Mouse (Mus musculus) spleen, adult 2 months (tissue): Measurements from ENCODE around the gene Ddit4l. TPM values are rescaled to one million over a fixed set of nuclear protein-coding genes. Genes with fewer than 3 reads are reported as not detected.

Experiments
- DNase-seq, 2 experiments: peaks; one replicate each; pipeline versions ENCODE4 v3.0.0 to v3.0.0-alpha.2; 2012 to 2021; ENCODE audit warnings: low spot score in 2 of 2, low read depth in 1 of 2
- H3K27ac ChIP-seq: fragments of 200-500 bp; 2 replicates; pipeline ENCODE4 v1.5.1; 2012; ENCODE audit warnings: low read length, inconsistent platforms; ENCODE audit not compliant: insufficient read depth
- H3K27me3 ChIP-seq: fragments of 200-500 bp; 2 replicates; pipeline ENCODE4 v1.6.1; 2012; ENCODE audit warnings: mild to moderate bottlenecking, moderate library complexity, low read length, inconsistent platforms; ENCODE audit not compliant: control insufficient read depth, insufficient read depth
- H3K36me3 ChIP-seq: fragments of 200-500 bp; 2 replicates; pipeline ENCODE4 v1.6.1; 2012; ENCODE audit warnings: mild to moderate bottlenecking, low read length, inconsistent platforms; ENCODE audit not compliant: control insufficient read depth, insufficient read depth
- H3K4me1 ChIP-seq: fragments of 200-500 bp; 2 replicates; pipeline ENCODE4 v1.6.1; 2011; ENCODE audit warnings: inconsistent platforms; ENCODE audit not compliant: control insufficient read depth, insufficient read depth, insufficient read length
- H3K4me3 ChIP-seq: fragments of 200-500 bp; 2 replicates; pipeline ENCODE4 v1.5.1; 2011; ENCODE audit warnings: mild to moderate bottlenecking, inconsistent platforms; ENCODE audit not compliant: insufficient read depth, insufficient read length; ENCODE audit errors: extremely low read depth
- CTCF ChIP-seq: fragments of 200-500 bp; IDR thresholded peaks from 2 replicates; pipeline ENCODE4 v1.5.1; 2011; ENCODE audit warnings: mild to moderate bottlenecking, inconsistent platforms; ENCODE audit not compliant: insufficient read depth, insufficient read length, insufficient replicate concordance; ENCODE audit errors: extremely low read depth
- POLR2A ChIP-seq: fragments of 200-500 bp; IDR thresholded peaks from 2 replicates; pipeline ENCODE4 v1.6.1; 2011; ENCODE audit warnings: low read depth, low read length, inconsistent platforms
- WGBS: fragments of 180-500 bp; shearing (Covaris S2); methylation state at CpG from one replicate; pipeline ENCODE4 v1.1.7; 2018; 5-methylcytosine and 5-hydroxymethylcytosine counted together
- polyA plus RNA-seq: library from polyadenylated mRNA; depleted of rRNA; stranded (reverse); fragments of >200 nt; gene quantifications from 2 replicates; pipeline ENCODE4 v1.2.3, GENCODE M21; 2012

Ddit4l gene
- polyA plus RNA-seq, 1 experiment, result 0.32 TPM

GRCm38 (mm10) chr3:137625054-137625453 lies 3.6 kb downstream of the Ddit4l start:
- DNase-seq, result no peak
- WGBS, result 68% methylated on average over 5 of the region's 5 CpGs

GRCm38 (mm10) chr3:137633726-137634125 lies 12.3 kb downstream of the Ddit4l start:
- DNase-seq, result no peak
- H3K36me3 ChIP-seq, result no peaks in the 10 kb centered on the region
- H3K27me3 ChIP-seq, result no peaks in the 10 kb centered on the region
- H3K4me3 ChIP-seq, result no peak overlapping the region
- 89% methylated on average over 10 of the region's 10 CpGs for WGBS
- TF ChIP-seq CTCF (no peak), POLR2A (no peak)
- H3K27ac ChIP-seq, result no peak overlapping the region
- no peaks in the 10 kb centered on the region for H3K4me1 ChIP-seq

More at GRCm38 (mm10) chr3:137625054-137625453, 3.6 kb downstream of the Ddit4l start:
- H3K27ac ChIP-seq, result no peak overlapping the region
- H3K36me3 ChIP-seq, result no peaks in the 10 kb centered on the region
- no peak overlapping the region for H3K4me3 ChIP-seq
- no peaks in the 10 kb centered on the region; the same call in 1 of the 2 replicates for H3K27me3 ChIP-seq
- H3K4me1 ChIP-seq, result no peaks in the 10 kb centered on the region; the same call in 1 of the 2 replicates
- no peak for TF ChIP-seq POLR2A

GRCm38 (mm10) chr3:137636571-137636970 lies 15.2 kb downstream of the Ddit4l start:
- no peak for TF ChIP-seq CTCF
- TF ChIP-seq POLR2A, result no peak
- no peak overlapping the region for H3K4me3 ChIP-seq
- H3K4me1 ChIP-seq, result no peaks in the 10 kb centered on the region
- no peak overlapping the region for H3K27ac ChIP-seq
- DNase-seq, result no peak
- WGBS, result 83% methylated on average over 4 of the region's 4 CpGs
- H3K27me3 ChIP-seq, result no peaks in the 10 kb centered on the region
- no peaks in the 10 kb centered on the region for H3K36me3 ChIP-seq

DNA sequence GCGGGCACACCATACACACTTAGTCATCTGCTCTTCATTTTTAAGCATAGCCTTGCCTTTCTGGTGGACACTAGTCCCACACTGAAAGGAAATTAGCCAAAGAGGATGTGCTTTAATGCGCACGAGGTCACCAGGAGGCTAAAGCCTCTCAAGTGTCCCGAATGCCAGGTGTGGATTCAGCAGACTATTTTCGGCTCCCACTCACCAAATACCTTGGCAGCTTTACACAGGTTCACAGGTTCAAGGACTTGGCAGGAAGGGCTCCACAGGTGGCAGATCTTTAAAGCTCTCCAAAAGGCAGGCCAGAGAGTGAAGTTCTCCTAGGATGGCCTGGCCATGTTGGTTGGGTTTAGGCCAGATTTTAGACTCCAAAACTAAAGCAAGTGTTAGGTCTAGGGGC lies 19.8 kb downstream of the Ddit4l start:
- no peak overlapping the region for H3K4me3 ChIP-seq
- TF ChIP-seq CTCF, result no peak
- no peak for TF ChIP-seq POLR2A
- no peak overlapping the region for H3K27ac ChIP-seq
- H3K27me3 ChIP-seq, result no peaks in the 10 kb centered on the region
- 86% methylated on average over 5 of the region's 5 CpGs for WGBS
- H3K4me1 ChIP-seq, result no peaks in the 10 kb centered on the region
- H3K36me3 ChIP-seq, result no peaks in the 10 kb centered on the region
- DNase-seq, result no peak

DNA sequence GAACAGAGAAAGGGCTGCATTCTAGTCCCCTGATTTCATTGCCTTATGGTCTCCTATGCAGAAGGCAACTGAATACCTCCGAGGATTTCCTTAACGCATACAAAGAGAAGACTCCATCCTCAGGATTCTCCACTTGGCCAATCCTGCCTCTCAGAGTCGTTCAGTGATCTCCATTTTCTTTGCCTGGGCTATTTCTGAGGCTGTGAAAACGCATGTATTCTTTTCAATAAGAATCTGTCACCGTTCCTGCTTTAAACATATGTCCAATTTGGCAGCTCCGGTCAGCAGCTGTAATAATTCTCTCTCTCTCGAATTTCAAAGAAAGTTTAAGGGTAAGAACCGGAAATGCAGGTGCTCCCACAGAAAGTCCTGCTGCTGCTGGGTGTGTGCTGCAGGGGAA lies 20.7 kb downstream of the Ddit4l start:
- WGBS, result 73% methylated on average over 8 of the region's 8 CpGs
- DNase-seq, result no peak
- H3K27ac ChIP-seq, result no peak overlapping the region
- H3K36me3 ChIP-seq, result no peaks in the 10 kb centered on the region
- no peaks in the 10 kb centered on the region for H3K4me1 ChIP-seq
- TF ChIP-seq CTCF (no peak), POLR2A (no peak)
- no peak overlapping the region for H3K4me3 ChIP-seq
- no peaks in the 10 kb centered on the region for H3K27me3 ChIP-seq

DNA sequence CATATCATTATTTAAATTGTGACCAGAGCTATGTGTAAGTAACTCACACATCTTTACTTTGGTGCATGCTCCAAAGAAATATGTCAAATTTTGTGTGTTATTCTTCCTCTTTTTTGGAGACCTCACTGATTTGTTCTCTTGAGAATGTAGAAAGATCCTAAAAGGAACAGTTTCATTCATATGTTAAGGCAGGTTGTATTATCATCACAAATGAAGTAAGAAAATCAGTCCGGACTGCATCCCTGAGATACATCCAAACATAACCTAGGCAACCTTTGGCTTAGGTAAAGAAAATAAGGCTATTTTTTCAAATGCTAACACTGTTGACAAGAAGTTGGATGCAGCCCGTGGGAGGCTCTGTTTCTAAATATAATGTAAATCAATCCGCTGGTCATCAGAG lies 21.2 kb downstream of the Ddit4l start:
- no peaks in the 10 kb centered on the region for H3K4me1 ChIP-seq
- H3K27ac ChIP-seq, result no peak overlapping the region
- H3K36me3 ChIP-seq, result no peaks in the 10 kb centered on the region
- TF ChIP-seq CTCF (no peak), POLR2A (no peak)
- no peak for DNase-seq
- no peaks in the 10 kb centered on the region for H3K27me3 ChIP-seq
- WGBS, result 90% methylated on average over 3 of the region's 3 CpGs
- no peak overlapping the region for H3K4me3 ChIP-seq

DNA sequence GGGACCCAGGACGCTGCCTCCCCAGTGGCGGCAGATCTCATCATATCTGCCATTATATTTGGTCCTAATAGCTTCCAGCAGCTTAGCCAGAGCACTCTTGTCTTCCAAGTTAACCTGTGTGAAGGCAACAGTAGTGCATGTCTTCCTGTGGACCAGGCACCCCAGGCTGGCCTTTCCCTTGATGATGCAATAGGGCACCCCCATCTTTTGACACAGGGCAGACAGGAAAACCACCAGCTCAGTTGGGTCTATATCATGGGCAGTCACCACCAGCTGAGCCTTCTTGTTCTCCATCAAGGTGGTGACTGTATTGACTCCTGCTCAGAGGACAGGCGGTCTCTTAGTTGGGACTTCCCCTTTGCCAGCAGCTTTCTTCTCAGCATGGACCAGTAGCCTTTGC lies 22.7 kb downstream of the Ddit4l start:
- Histone ChIP-seq H3K27ac (no peak overlapping the region), H3K4me1 (no peaks in the 10 kb centered on the region), H3K36me3 (no peaks in the 10 kb centered on the region), H3K27me3 (no peaks in the 10 kb centered on the region), H3K4me3 (no peak overlapping the region)
- no peak for DNase-seq
- WGBS, result 90% methylated on average over 3 of the region's 3 CpGs
- TF ChIP-seq CTCF, result no peak
- no peak for TF ChIP-seq POLR2A
